Mouse (Mus musculus) spleen, postnatal 10 days (tissue): ENCODE data around the gene Kcnh6.
A peak's percentile ranks its signal among the peaks of the same experiment; 100 is the strongest.

Experiments
- DNase-seq, 2 experiments: peaks; one replicate each; pipeline ENCODE4 v3.0.0; 2021 to 2022; ENCODE audit warnings: low spot score in 2 of 2

Gene Kcnh6

DNA sequence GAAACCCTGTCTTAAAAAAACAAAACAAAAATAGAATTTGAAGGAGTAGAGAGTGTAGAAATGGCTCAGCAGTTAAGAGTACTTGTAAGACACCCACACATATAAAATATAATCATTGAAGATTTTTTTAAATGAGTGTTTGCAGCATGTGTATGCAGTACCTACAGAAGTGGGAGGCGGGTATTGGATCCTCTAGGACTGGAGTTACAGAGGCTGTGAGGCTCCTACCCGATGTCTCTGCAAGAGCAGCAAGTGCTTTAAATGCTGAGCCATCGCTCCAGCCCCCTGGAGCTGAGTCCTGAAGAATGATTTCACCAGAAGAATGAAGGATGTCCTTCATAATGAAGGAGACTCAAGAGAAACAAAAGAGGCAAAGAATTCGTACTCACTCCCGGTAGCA, 55.8 kb downstream of the Kcnh6 start:
- DNase-seq: no peak

DNA sequence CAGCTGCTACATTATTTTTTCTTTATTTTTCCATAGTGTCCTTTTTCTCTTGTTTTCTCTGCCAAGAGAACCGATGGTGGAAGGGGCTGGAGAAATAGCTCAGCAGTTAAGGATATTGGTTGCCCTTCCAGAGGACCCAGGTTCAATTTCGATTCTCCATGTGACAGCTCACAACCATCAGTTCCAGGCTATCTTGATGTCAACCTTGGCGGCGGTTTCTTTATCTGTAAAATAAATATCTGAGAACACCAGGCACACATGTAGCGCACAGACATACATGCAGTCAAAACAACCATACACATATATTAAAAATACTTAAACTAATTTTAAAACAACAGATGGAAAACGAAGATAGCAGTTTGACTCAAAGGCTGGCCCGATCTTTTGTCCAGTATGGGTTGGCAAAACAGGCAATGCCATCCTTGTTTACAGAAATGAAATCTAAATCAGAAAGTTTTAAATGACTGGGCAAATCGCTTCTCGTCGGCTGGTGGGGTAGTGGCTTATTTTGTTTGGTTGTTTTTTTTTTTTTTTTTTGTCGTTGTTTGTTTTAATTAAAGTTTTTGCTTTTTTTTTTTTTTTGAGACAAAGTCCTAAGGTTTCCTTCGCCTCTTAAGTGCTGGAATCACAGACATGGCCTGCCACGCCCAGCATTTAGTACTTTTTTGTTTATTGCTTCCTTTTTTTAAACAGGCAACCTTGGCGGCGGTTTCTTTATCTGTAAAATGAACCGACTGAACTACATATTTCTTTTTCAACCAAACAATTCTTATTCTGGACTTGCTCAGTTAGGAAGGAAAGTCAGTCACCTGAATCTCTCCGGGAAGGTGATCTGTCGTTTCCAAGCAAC, 57.4 kb downstream of the Kcnh6 start:
- no peak for DNase-seq

DNA sequence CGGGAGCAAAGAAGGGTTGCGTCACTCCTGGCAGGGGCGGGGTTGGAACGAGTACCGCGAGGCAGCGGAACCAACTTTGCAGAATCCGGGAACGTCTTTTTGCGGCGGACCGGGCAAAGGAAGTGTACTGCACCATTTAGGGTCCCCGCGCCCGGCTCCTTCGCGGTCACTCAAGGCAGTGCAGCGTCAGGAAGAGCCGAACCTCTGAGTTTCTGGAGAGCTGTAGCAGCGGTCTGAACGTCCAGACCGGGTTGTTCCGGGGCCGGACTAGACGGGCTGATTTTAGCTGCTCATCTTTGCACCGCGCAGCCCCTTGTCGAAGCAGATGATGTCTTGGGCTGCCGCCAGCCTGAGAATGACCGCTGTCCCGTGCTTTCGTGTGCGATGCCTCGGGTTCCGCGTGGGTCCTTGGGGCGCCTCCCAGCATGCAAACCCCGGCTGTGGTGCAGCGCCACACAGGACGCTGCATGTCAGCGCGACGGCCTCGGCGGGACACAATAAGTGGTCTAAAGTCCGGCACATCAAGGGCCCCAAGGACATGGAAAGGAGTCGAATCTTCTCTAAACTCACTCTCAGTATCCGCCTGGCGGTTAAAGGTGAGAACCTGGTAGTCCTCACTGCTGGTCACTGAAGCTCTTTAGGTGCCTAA, 58.1 kb downstream of the Kcnh6 start, which contains the start of gene Taco1:
Gene Taco1 (plus strand): TSS at position 139 of the 649 bp plus-strand sequence.
- peak; percentile 89 to 95 for DNase-seq

DNA sequence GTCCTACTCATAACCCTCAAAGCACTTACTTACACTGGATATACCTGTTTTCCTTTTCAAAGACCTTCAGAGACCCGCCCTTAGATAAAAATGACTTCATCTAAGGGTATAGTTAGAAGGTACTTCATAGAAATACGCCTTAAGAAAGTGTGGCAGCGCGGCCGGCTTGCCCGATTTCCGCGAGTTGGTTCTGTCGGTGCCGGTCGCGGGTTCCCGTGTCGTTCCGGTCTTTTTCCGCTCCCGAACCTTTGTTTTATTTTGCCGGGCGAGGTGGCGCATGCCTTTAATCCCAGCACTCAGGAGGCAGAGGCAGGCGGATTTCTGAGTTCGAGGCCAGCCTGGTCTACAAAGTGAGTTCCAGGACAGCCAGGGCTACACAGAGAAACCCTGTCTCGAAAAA, 58.7 kb downstream of the Kcnh6 start:
- DNase-seq: peak; percentile 19 to 75

DNA sequence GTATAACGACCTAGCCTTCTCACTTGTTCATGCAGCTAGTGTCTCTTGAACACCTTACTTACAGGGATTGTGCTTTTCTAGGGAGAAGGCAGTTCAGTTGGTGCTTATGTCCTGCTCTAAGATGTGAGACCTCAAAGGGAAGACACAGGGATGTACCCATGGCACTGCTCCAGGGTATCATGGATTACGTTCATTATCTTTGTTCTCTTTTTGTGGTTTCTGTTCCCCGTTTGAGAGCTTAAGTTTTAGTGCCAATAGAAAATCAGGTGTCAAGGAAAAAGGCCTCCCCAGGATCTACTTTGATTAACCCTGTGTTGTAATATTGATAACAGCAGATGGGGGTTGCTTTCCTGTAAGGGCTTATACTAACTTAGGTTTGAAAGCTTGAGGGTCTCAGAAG, 65.8 kb downstream of the Kcnh6 start:
- DNase-seq: no peak

DNA sequence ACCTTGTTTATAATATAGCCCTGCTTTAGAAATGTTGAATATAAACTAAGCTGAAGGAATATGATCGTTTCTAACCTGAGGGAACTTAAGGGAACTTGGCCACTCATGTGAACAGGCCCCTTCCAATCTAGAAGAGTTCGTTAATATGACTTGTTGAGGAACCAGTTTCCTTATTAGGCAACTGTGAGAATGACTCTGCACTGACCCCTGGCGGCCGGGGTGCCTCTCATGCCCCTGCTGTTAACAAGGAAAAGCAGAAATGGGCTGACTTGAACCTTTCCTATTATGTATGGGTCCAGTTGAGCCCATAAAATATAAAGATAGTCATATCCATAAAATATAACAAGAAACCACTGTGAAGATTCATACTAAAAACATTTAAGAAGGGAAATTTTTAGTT, 68.4 kb downstream of the Kcnh6 start:
- peak; percentile 71 to 90 for DNase-seq
